Mouse (Mus musculus) intestine, postnatal 0 days (tissue): Measurements from ENCODE around the gene Phtf2. TPM values are rescaled to one million over a fixed set of nuclear protein-coding genes. Genes with fewer than 3 reads are reported as not detected.
"Not testable (repeated sequence)": the region's sequence is repeated elsewhere in the genome, so short reads cannot be mapped to it uniquely, and the experiment has no call there.

ENCODE experiments used
- ATAC-seq: fragments of 200-750 bp; cut with Nextera tagmentation; 2 replicates; pipeline ENCODE4 v1.8.0; 2017; ENCODE audit warnings: mild to moderate bottlenecking, moderate TSS enrichment, moderate library complexity
- H3K27ac ChIP-seq: fragments of 300-500 bp; sonication (generic); 2 replicates; pipeline ENCODE4 v1.5.1; 2014; ENCODE audit warnings: mild to moderate bottlenecking, low read depth, low read length, moderate library complexity
- H3K27me3 ChIP-seq: fragments of 300-500 bp; sonication (generic); replicated peaks from 2 replicates; pipeline ENCODE4 v1.6.1; 2014; ENCODE audit warnings: low read length, mixed read lengths; ENCODE audit not compliant: control insufficient read depth, insufficient read depth
- H3K36me3 ChIP-seq: fragments of 300-500 bp; sonication (generic); 2 replicates; pipeline ENCODE4 v1.6.1; 2014; ENCODE audit warnings: mild to moderate bottlenecking, moderate library complexity; ENCODE audit not compliant: control insufficient read depth, insufficient read depth
- H3K4me1 ChIP-seq: fragments of 300-500 bp; sonication (generic); replicated peaks from 2 replicates; pipeline ENCODE4 v1.6.1; 2014; ENCODE audit warnings: antibody characterized with exemption, low read length, mixed read lengths; ENCODE audit not compliant: control insufficient read depth, insufficient read depth
- H3K4me2 ChIP-seq: fragments of 300-500 bp; sonication (generic); replicated peaks from 2 replicates; pipeline ENCODE4 v1.6.1; 2014; ENCODE audit warnings: low read depth, mild to moderate bottlenecking, moderate library complexity
- H3K4me3 ChIP-seq: fragments of 300-500 bp; sonication (generic); 2 replicates; pipeline ENCODE4 v1.5.1; 2014; ENCODE audit warnings: low read depth, low read length
- H3K9ac ChIP-seq: fragments of 300-500 bp; sonication (generic); 2 replicates; pipeline ENCODE4 v1.6.1; 2014; ENCODE audit warnings: mild to moderate bottlenecking, low read depth, low read length
- H3K9me3 ChIP-seq: fragments of 300-500 bp; sonication (generic); 2 replicates; pipeline ENCODE4 v1.6.1; 2016; ENCODE audit warnings: mixed run types; ENCODE audit not compliant: control insufficient read depth
- CTCF ChIP-seq: sonication (generic); IDR thresholded peaks from 2 replicates; pipeline ENCODE4 v1.5.1; 2016; ENCODE audit warnings: low read depth, mild to moderate bottlenecking, control low read depth, antibody characterized with exemption, moderate library complexity
- WGBS: fragments of 180-500 bp; shearing (Covaris S2); extraction: QIAGEN DNeasy Blood & Tissue Kit; methylation state at CpG from one replicate; pipeline ENCODE4 v1.1.7; 2014; 5-methylcytosine and 5-hydroxymethylcytosine counted together
- polyA plus RNA-seq: library from polyadenylated mRNA; unstranded; fragments of >200 nt; fragmentation: Nextera tagmentation; extraction: Ambion mirVana; gene quantifications from 2 replicates; pipeline ENCODE4 v1.2.1, GENCODE M21; 2015

Gene Phtf2
- polyA plus RNA-seq, 1 experiment from 2014 or later: 2.3 TPM

- no peaks in the 10 kb centered on the region for H3K4me1 ChIP-seq
- no peaks in the 10 kb centered on the region for H3K36me3 ChIP-seq
- H3K9ac ChIP-seq: no peak overlapping the region
- no peak overlapping the region for H3K4me2 ChIP-seq
- WGBS: 92% methylated on average over 7 of the region's 7 CpGs
- no peaks in the 10 kb centered on the region for H3K27me3 ChIP-seq
- TF ChIP-seq CTCF: no peak
- ATAC-seq: no peak
- H3K27ac ChIP-seq: no peak overlapping the region
- H3K4me3 ChIP-seq: no peak overlapping the region
- H3K9me3 ChIP-seq: no peaks in the 10 kb centered on the region
Observed at GRCm38 (mm10) chr5:20765365-20765920, 116.5 kb downstream of the Phtf2 start.

GRCm38 (mm10) chr5:20762441-20762840, 119.5 kb downstream of the Phtf2 start:
- not testable (repeated sequence) for H3K4me1 ChIP-seq, ATAC-seq, H3K4me3 ChIP-seq, H3K9me3 ChIP-seq, H3K9ac ChIP-seq, H3K36me3 ChIP-seq, H3K27me3 ChIP-seq, H3K4me2 ChIP-seq, H3K27ac ChIP-seq
- WGBS: 96% methylated on average over 3 of the region's 3 CpGs

- H3K27ac ChIP-seq: no peak overlapping the region
- H3K4me2 ChIP-seq: no peak overlapping the region
- no peak overlapping the region for H3K9ac ChIP-seq
- no peaks in the 10 kb centered on the region for H3K4me1 ChIP-seq
- H3K9me3 ChIP-seq: no peaks in the 10 kb centered on the region
- no peak for ATAC-seq
- TF ChIP-seq CTCF: no peak
- no peaks in the 10 kb centered on the region for H3K36me3 ChIP-seq
- H3K27me3 ChIP-seq: no peaks in the 10 kb centered on the region
- 86% methylated on average over 12 of the region's 12 CpGs for WGBS
- no peak overlapping the region for H3K4me3 ChIP-seq
Observed at GRCm38 (mm10) chr5:20760368-20761162, 121.4 kb downstream of the Phtf2 start.

GRCm38 (mm10) chr5:20759771-20760170, 122.2 kb downstream of the Phtf2 start:
- Histone ChIP-seq H3K9me3 (no peaks in the 10 kb centered on the region), H3K27ac (no peak overlapping the region), H3K27me3 (no peaks in the 10 kb centered on the region), H3K9ac (no peak overlapping the region), H3K4me1 (no peaks in the 10 kb centered on the region), H3K36me3 (no peaks in the 10 kb centered on the region), H3K4me3 (no peak overlapping the region), H3K4me2 (no peak overlapping the region)
- ATAC-seq: no peak
- TF ChIP-seq CTCF: no peak
- 66% methylated on average over 5 of the region's 5 CpGs for WGBS

- Histone ChIP-seq H3K4me2 (no peak overlapping the region), H3K9ac (no peak overlapping the region), H3K27ac (no peak overlapping the region), H3K4me1 (no peaks in the 10 kb centered on the region), H3K27me3 (no peaks in the 10 kb centered on the region), H3K4me3 (no peak overlapping the region), H3K36me3 (no peaks in the 10 kb centered on the region), H3K9me3 (no peaks in the 10 kb centered on the region)
- 84% methylated on average over 5 of the region's 5 CpGs for WGBS
- no peak for TF ChIP-seq CTCF
- no peak for ATAC-seq
Observed at GRCm38 (mm10) chr5:20753963-20754362, 128.0 kb downstream of the Phtf2 start.

- H3K27ac ChIP-seq: no peak overlapping the region
- H3K27me3 ChIP-seq: no peaks in the 10 kb centered on the region
- 18% methylated on average over 2 of the region's 2 CpGs for WGBS
- no peak overlapping the region for H3K4me3 ChIP-seq
- H3K4me1 ChIP-seq: no peaks in the 10 kb centered on the region
- TF ChIP-seq CTCF: no peak
- H3K9me3 ChIP-seq: no peaks in the 10 kb centered on the region
- ATAC-seq: no peak
- H3K36me3 ChIP-seq: no peaks in the 10 kb centered on the region
- no peak overlapping the region for H3K9ac ChIP-seq
- H3K4me2 ChIP-seq: no peak overlapping the region
Observed at GRCm38 (mm10) chr5:20753096-20753495, 128.8 kb downstream of the Phtf2 start.
